Mouse (Mus musculus) embryonic fibroblast, embryonic 13.5 days (primary cell): ENCODE measurements around the gene Depdc1b. TPM values are rescaled to one million over a fixed set of nuclear protein-coding genes. Genes with fewer than 3 reads are reported as not detected.

Experiments
- H3K27ac ChIP-seq: 2 replicates; pipeline ENCODE4 v1.5.1; 2012; ENCODE audit warnings: low read length, control low read depth, inconsistent platforms; ENCODE audit not compliant: insufficient read depth
- H3K4me1 ChIP-seq: 2 replicates; pipeline ENCODE4 v1.6.1; 2011; ENCODE audit warnings: low read length; ENCODE audit not compliant: control insufficient read depth, insufficient read depth
- H3K4me3 ChIP-seq: 2 replicates; pipeline ENCODE4 v1.5.1; 2011; ENCODE audit warnings: mild to moderate bottlenecking, control low read depth, low read length; ENCODE audit not compliant: insufficient read depth
- CTCF ChIP-seq: IDR thresholded peaks from 2 replicates; pipeline ENCODE4 v1.5.1; 2011; ENCODE audit warnings: mild to moderate bottlenecking, control low read depth, low read length, moderate library complexity, borderline replicate concordance; ENCODE audit not compliant: insufficient read depth
- POLR2A ChIP-seq: IDR thresholded peaks from 2 replicates; pipeline ENCODE4 v1.6.1; 2011; ENCODE audit warnings: low read depth, mild to moderate bottlenecking, control low read depth, low read length, moderate library complexity
- polyA plus RNA-seq: library from polyadenylated mRNA; stranded (reverse); fragments of >200 nt; gene quantifications from 2 replicates; pipeline ENCODE4 v1.2.4, GENCODE M21; 2011; ENCODE audit warnings: low read depth; ENCODE audit not compliant: missing spikeins, insufficient read length

Depdc1b gene
- polyA plus RNA-seq, 1 experiment = 3.5 TPM

- Histone ChIP-seq H3K4me1 (no peaks in the 10 kb centered on the region; the same call in 1 of the 2 replicates), H3K4me3 (peak overlapping the region; percentile 67), H3K27ac (no peak overlapping the region)
- no peak for TF ChIP-seq CTCF
- TF ChIP-seq POLR2A = no peak
Observed at GRCm38 (mm10) chr13:108316487-108316903, 363 bp downstream of the Depdc1b start.

- no peak for TF ChIP-seq POLR2A
- Histone ChIP-seq H3K4me3 (no peak overlapping the region), H3K4me1 (no peaks in the 10 kb centered on the region; the same call in 1 of the 2 replicates), H3K27ac (no peak overlapping the region)
Observed at GRCm38 (mm10) chr13:108317414-108317813, 1.3 kb downstream of the Depdc1b start.

- Histone ChIP-seq H3K4me3 (no peak overlapping the region), H3K4me1 (no peaks in the 10 kb centered on the region; the same call in 1 of the 2 replicates), H3K27ac (no peak overlapping the region)
- no peak for TF ChIP-seq CTCF
- TF ChIP-seq POLR2A = no peak
Observed at GRCm38 (mm10) chr13:108319028-108319427, 2.9 kb downstream of the Depdc1b start.

GRCm38 (mm10) chr13:108320216-108320615 lies 4.1 kb downstream of the Depdc1b start:
- no peak overlapping the region for H3K4me3 ChIP-seq
- TF ChIP-seq CTCF (no peak), POLR2A (no peak)
- H3K4me1 ChIP-seq = no peaks in the 10 kb centered on the region; the same call in 1 of the 2 replicates
- H3K27ac ChIP-seq = no peak overlapping the region

- no peak overlapping the region for H3K4me3 ChIP-seq
- TF ChIP-seq POLR2A = no peak
- TF ChIP-seq CTCF = no peak
- H3K27ac ChIP-seq = no peak overlapping the region
- H3K4me1 ChIP-seq = no peaks in the 10 kb centered on the region; the same call in 1 of the 2 replicates
Observed at GRCm38 (mm10) chr13:108322466-108322865, 6.3 kb downstream of the Depdc1b start.

- H3K4me3 ChIP-seq = no peak overlapping the region
- TF ChIP-seq POLR2A = no peak
- TF ChIP-seq CTCF = no peak
- no peak overlapping the region for H3K27ac ChIP-seq
- no peaks in the 10 kb centered on the region for H3K4me1 ChIP-seq
Observed at GRCm38 (mm10) chr13:108323317-108323716, 7.2 kb downstream of the Depdc1b start.

GRCm38 (mm10) chr13:108323866-108324829 lies 8.0 kb downstream of the Depdc1b start:
- Histone ChIP-seq H3K4me1 (no peaks in the 10 kb centered on the region), H3K27ac (no peak overlapping the region), H3K4me3 (no peak overlapping the region)
- TF ChIP-seq CTCF = no peak
- no peak for TF ChIP-seq POLR2A

GRCm38 (mm10) chr13:108325871-108326270 lies 9.7 kb downstream of the Depdc1b start:
- Histone ChIP-seq H3K4me3 (no peak overlapping the region), H3K27ac (no peak overlapping the region), H3K4me1 (no peaks in the 10 kb centered on the region; the same call in 1 of the 2 replicates)
- TF ChIP-seq CTCF (no peak), POLR2A (no peak)

- Histone ChIP-seq H3K27ac (no peak overlapping the region), H3K4me1 (no peaks in the 10 kb centered on the region; the same call in 1 of the 2 replicates), H3K4me3 (no peak overlapping the region)
- TF ChIP-seq POLR2A (no peak), CTCF (no peak)
Observed at GRCm38 (mm10) chr13:108326351-108326750, 10.2 kb downstream of the Depdc1b start.

- TF ChIP-seq POLR2A (no peak), CTCF (no peak)
- no peak overlapping the region for H3K4me3 ChIP-seq
- no peaks in the 10 kb centered on the region; the same call in 1 of the 2 replicates for H3K4me1 ChIP-seq
- no peak overlapping the region for H3K27ac ChIP-seq
Observed at GRCm38 (mm10) chr13:108327047-108327446, 10.9 kb downstream of the Depdc1b start.
